Mouse (Mus musculus) liver, adult 2 months (tissue): Measurements from ENCODE around the gene Gm20388.

Source experiments
- CTCF ChIP-seq: fragments of 200-500 bp; IDR thresholded peaks from 2 replicates; pipeline ENCODE4 v1.5.1; 2011; ENCODE audit warnings: low read depth, low read length, control low read depth
- POLR2A ChIP-seq: fragments of 200-500 bp; IDR thresholded peaks from 2 replicates; pipeline ENCODE4 v1.6.1; 2011; ENCODE audit warnings: low read length, control low read depth; ENCODE audit not compliant: insufficient read depth; ENCODE audit errors: extremely low read depth

- TF ChIP-seq CTCF (no peak), POLR2A (no peak)
Measured at GRCm38 (mm10) chr8:120051006-120051405, 140.4 kb downstream of the Gm20388 start.
